Mouse (Mus musculus) bone marrow macrophage, adult 2 months (primary cell): ENCODE data around the gene Slc30a2.

ENCODE experiments used
- CTCF ChIP-seq: IDR thresholded peaks from 2 replicates; pipeline ENCODE4 v1.5.1; 2012; ENCODE audit warnings: low read depth, mild to moderate bottlenecking, low read length, moderate library complexity
- POLR2A ChIP-seq: IDR thresholded peaks from 2 replicates; pipeline ENCODE4 v1.6.1; 2012; ENCODE audit warnings: mild to moderate bottlenecking, low read depth, low read length, borderline replicate concordance

DNA sequence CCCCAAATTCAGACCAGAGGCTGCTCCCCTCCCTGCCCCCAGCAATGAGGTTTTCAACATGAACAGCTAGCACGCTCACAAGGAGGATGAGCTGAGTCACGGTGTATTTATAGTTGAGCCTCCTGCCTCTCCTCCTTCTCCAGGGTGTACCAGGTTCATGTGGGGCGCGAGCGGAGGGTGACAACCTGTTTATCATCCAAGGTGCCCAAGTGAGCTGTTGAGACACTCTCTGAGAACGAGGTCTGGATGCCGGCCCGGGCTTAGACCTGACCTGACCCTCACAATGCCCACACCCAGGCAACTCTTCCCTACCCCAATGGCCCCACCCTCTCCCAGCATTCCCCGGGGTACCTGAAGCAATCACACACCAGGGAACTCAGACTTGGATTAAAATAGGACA, 42.7 kb upstream of the Slc30a2 start:
- TF ChIP-seq CTCF (no peak), POLR2A (no peak)
